Mouse (Mus musculus) neural tube, embryonic 12.5 days (tissue): Measurements from ENCODE around the gene Nphs1. TPM values are rescaled to one million over a fixed set of nuclear protein-coding genes. Genes with fewer than 3 reads are reported as not detected.

Experiments
- ATAC-seq: fragments of 200-750 bp; cut with Nextera tagmentation; 2 replicates; pipeline ENCODE4 v1.8.0; 2017; ENCODE audit warnings: low read depth, mild to moderate bottlenecking, moderate TSS enrichment, moderate library complexity; ENCODE audit not compliant: low FRiP score
- H3K27ac ChIP-seq: fragments of 300-500 bp; sonication (generic); 2 replicates; pipeline ENCODE4 v1.5.1; 2016
- H3K27me3 ChIP-seq: fragments of 300-500 bp; sonication (generic); replicated peaks from 2 replicates; pipeline ENCODE4 v1.6.1; 2016; ENCODE audit warnings: mild to moderate bottlenecking
- H3K36me3 ChIP-seq: fragments of 300-500 bp; sonication (generic); 2 replicates; pipeline ENCODE4 v1.6.1; 2016; ENCODE audit warnings: mild to moderate bottlenecking
- H3K4me1 ChIP-seq: fragments of 300-500 bp; sonication (generic); 2 replicates; pipeline ENCODE4 v1.6.1; 2016
- H3K4me2 ChIP-seq: fragments of 300-500 bp; sonication (generic); replicated peaks from 2 replicates; pipeline ENCODE4 v1.6.1; 2016; ENCODE audit warnings: mild to moderate bottlenecking
- H3K4me3 ChIP-seq: fragments of 300-500 bp; sonication (generic); 2 replicates; pipeline ENCODE4 v1.5.1; 2016
- H3K9ac ChIP-seq: fragments of 300-500 bp; sonication (generic); 2 replicates; pipeline ENCODE4 v1.6.1; 2016; ENCODE audit warnings: mild to moderate bottlenecking
- H3K9me3 ChIP-seq: fragments of 300-500 bp; sonication (generic); 2 replicates; pipeline ENCODE4 v1.6.1; 2016; ENCODE audit warnings: mild to moderate bottlenecking
- WGBS: fragments of 180-500 bp; shearing (Covaris S2); methylation state at CpG from one replicate; pipeline ENCODE4 v1.1.7; 2016; 5-methylcytosine and 5-hydroxymethylcytosine counted together
- polyA plus RNA-seq: library from polyadenylated mRNA; unstranded; fragments of >200 nt; fragmentation: Nextera tagmentation; extraction: Ambion mirVana; gene quantifications from 2 replicates; pipeline ENCODE4 v1.2.1, GENCODE M21; 2016

Nphs1 gene
- polyA plus RNA-seq, 1 experiment from 2014 or later = 3.3 TPM

DNA sequence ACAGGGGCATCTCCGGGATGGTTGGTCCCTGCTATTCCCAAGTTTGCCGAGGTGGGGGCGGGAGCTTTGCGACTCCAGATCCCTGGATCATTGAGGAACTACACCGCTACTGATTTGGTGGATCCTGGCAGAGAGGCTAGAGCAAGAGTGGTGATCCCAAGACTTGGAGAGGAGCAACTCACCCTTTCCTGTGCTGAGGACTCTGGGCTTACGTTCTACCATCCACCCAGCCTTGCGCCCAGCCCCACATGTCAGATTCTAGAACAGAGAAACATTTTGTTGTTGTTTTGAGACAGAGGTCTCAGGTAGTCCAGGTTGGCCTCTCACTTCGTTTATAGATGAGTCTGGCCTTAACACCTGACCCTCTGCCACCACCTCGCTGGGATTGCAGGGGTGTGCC lies 35.6 kb upstream of the Nphs1 start:
- peaks cover 6% of the 10 kb centered on the region; the same call in 1 of the 2 replicates for H3K36me3 ChIP-seq
- H3K27ac ChIP-seq = no peak overlapping the region
- peaks cover 9% of the 10 kb centered on the region; the same call in 1 of the 2 replicates for H3K27me3 ChIP-seq
- peak overlapping the region; percentile 56 for H3K9ac ChIP-seq
- peak; percentile 46 for ATAC-seq
- H3K4me2 ChIP-seq = peak overlapping the region; percentile 86
- 17% methylated on average over 9 of the region's 9 CpGs for WGBS
- H3K4me1 ChIP-seq = peaks cover 14% of the 10 kb centered on the region
- no peaks in the 10 kb centered on the region for H3K9me3 ChIP-seq
- H3K4me3 ChIP-seq = peak overlapping the region; percentile 51

DNA sequence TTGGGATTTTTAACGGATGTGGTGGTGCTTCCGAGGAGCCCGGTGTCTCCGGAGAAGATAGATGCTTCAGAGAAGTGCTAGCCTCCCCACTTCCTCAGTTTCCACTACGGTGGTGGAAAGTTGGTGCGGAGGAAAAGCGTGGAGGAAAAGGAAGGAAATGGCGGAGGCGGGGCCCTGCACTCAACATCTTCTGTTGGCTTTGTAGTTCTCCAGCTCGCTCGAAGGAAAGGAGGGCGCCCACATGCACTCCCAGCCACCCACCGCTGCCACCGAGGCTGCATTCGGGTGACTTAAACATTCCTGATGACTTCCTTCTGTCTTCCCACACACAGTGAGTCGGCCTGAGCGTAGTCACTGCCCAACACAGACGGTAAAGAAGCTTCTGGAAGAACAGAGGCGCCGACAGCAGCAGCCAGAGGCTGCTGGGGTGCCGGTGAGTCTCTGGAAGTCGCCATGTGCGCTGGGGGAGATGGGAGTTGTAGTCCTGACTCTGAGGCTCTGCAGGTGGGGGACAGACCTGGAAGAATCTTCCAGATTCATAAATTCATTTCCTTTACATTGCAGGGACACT lies 35.0 kb upstream of the Nphs1 start:
- WGBS = 53% methylated on average over 23 of the region's 23 CpGs
- Histone ChIP-seq H3K27ac (no peak overlapping the region), H3K4me1 (peaks cover 14% of the 10 kb centered on the region), H3K9me3 (no peaks in the 10 kb centered on the region), H3K9ac (peak overlapping the region; percentile 56), H3K36me3 (peaks cover 6% of the 10 kb centered on the region; the same call in 1 of the 2 replicates), H3K4me3 (peak overlapping the region; percentile 51), H3K4me2 (peak overlapping the region; percentile 86), H3K27me3 (peaks cover 9% of the 10 kb centered on the region; the same call in 1 of the 2 replicates)
- no peak for ATAC-seq

DNA sequence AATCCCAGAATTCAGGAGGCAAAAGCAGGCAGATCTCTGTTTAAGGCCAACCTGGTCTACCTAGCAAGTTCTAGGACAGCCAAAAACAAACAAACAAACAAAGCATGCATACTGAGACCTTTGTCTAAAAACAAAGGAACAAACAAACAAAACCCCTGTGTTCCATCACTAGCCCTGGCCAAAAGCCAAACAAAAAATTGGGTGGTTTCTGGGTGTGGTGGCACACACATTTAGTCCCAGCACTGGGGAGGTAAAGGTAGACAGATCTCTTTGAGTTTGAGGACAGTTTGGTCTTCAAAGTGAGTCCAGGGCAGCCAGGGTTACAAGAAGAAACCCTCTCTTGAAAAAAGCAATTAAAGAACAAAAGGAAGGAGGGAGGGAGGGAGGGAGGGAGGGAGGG lies 28.8 kb upstream of the Nphs1 start:
- Histone ChIP-seq H3K9ac (no peak overlapping the region), H3K27me3 (no peaks in the 10 kb centered on the region), H3K4me2 (no peak overlapping the region), H3K4me3 (no peak overlapping the region), H3K9me3 (no peaks in the 10 kb centered on the region), H3K36me3 (peaks cover 10% of the 10 kb centered on the region; the same call in 1 of the 2 replicates), H3K4me1 (no peaks in the 10 kb centered on the region), H3K27ac (no peak overlapping the region)
- no peak for ATAC-seq

DNA sequence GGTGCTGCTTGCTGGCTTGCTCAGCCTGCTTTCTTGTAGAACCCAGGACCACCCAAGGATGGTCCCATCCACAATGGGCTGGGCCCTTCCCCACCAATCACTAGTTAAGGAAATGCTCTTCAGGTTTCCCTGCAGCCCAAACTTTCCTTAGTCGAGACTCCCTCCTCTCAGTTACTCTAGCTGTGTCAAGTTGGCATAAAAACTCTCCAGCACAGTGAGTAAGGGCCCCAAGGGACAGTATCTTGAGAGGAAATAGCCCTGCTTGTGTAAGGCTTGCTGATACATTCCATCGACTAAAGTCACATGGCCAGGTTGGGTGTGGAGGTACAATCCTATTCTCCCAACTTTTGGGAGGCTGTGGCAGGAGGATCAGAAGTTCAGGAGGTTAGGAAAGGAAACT lies 27.9 kb upstream of the Nphs1 start:
- 59% methylated on average over 2 of the region's 2 CpGs for WGBS

DNA sequence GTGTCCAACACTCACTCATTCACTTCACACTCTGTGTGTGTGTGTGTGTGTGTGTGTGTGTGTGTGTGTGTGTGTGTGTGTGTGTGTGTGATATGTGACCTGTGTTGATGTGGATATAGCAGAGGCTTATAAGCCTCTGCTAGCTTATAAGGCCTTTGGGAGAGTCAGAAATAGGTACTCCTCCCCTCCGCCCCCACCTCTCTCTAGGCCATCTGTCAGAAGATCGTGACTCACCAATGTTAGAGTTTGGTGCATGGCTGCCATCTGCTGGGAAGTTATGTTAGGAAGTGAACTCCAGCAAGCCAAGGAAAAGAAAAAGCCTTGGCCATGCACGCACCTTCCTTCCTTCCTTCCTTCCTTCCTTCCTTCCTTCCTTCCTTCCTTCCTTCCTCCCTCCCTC lies 26.3 kb upstream of the Nphs1 start:
- H3K27ac ChIP-seq = no peak overlapping the region
- WGBS = 20% methylated on average over 3 of the region's 3 CpGs
- H3K4me2 ChIP-seq = no peak overlapping the region
- H3K4me3 ChIP-seq = no peak overlapping the region
- H3K27me3 ChIP-seq = 0 out of 2 replicates have a peak, but pooled peaks cover 9% of the 10 kb centered on the region
- ATAC-seq = peak; percentile 48; the same call in 1 of the 2 replicates
- H3K9me3 ChIP-seq = no peaks in the 10 kb centered on the region
- H3K9ac ChIP-seq = no peak overlapping the region
- H3K36me3 ChIP-seq = peaks cover 34% of the 10 kb centered on the region
- no peaks in the 10 kb centered on the region for H3K4me1 ChIP-seq

More for the DNA sequence above, 27.9 kb upstream of the Nphs1 start:
- Histone ChIP-seq H3K4me1 (no peaks in the 10 kb centered on the region), H3K9ac (no peak overlapping the region), H3K4me2 (no peak overlapping the region), H3K27ac (no peak overlapping the region), H3K27me3 (no peaks in the 10 kb centered on the region), H3K36me3 (peaks cover 18% of the 10 kb centered on the region; the same call in 1 of the 2 replicates), H3K4me3 (no peak overlapping the region), H3K9me3 (no peaks in the 10 kb centered on the region)
- no peak for ATAC-seq

DNA sequence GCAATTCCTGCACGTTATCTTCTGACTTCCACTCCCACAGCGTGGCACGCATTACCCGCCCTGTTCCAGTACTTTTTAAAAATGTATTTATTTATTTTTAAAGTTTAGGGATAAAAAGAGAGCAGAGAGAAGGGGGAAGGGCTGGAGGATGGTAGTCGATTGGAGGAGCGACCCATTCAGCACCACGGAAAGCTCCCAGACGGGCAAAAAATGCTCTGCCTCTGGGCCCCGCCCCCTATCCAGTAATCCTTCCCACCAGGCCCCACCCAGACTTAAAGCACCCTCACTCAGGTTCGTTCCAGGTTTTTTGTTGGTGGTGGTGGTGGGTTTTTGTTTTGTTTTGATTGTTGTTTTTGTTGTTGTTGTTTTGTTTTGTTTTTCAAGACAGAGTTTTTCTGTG lies 23.9 kb upstream of the Nphs1 start:
- Histone ChIP-seq H3K27me3 (0 out of 2 replicates have a peak, but pooled peaks cover 11% of the 10 kb centered on the region), H3K4me1 (no peaks in the 10 kb centered on the region), H3K9me3 (no peaks in the 10 kb centered on the region), H3K9ac (no peak overlapping the region), H3K27ac (no peak overlapping the region), H3K4me2 (no peak overlapping the region), H3K4me3 (no peak overlapping the region), H3K36me3 (peaks cover 48% of the 10 kb centered on the region)
- whole genome bisulfite sequencing = 5% methylated on average over 10 of the region's 10 CpGs
- ATAC-seq = no peak

DNA sequence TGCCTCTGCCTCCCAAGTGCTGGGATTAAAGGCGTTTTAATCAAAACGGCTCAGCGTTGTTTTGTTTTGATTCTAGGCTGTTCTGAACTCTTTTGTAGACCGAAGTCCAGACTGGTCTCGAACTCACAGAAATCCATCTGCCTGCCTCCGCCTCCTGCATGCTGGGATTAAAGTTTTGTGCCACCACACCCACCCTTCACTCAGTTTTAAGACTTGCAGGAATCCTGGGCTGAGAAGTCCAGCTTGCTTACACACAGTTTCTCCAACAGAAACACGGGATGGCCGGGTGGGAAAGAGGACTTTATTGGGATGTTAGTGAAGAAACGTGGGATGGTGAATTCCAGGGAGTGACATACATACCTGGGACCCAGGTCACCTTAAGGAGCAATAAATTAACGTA lies 23.4 kb upstream of the Nphs1 start:
- H3K4me1 ChIP-seq = no peaks in the 10 kb centered on the region
- 71% methylated on average over 10 of the region's 10 CpGs for WGBS
- H3K9me3 ChIP-seq = no peaks in the 10 kb centered on the region
- H3K27ac ChIP-seq = no peak overlapping the region
- 0 out of 2 replicates have a peak, but pooled peaks cover 11% of the 10 kb centered on the region for H3K27me3 ChIP-seq
- no peak overlapping the region for H3K4me2 ChIP-seq
- H3K36me3 ChIP-seq = peaks cover 53% of the 10 kb centered on the region
- no peak for ATAC-seq
- H3K4me3 ChIP-seq = no peak overlapping the region
- no peak overlapping the region for H3K9ac ChIP-seq

DNA sequence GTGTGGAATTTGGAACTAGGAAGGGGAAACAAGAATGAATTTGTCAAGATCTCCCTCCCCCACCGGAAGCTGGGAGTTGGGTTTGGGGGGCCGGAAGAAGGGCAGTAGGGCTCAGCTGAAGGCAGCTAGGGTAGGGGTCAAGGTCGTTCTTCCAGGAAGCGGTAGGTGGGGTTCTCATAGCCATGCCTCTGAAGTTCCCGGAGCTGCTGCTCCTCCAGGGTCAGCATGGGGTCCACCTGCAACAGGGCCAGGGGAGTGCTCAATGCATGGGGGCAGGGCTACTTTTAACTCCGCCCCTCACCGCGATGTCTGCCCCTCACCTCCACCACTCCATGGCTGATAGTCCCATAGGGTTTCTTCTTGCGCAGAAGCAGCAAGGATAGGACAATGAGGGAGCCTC lies 23.0 kb upstream of the Nphs1 start:
- no peaks in the 10 kb centered on the region for H3K4me1 ChIP-seq
- 47% methylated on average over 9 of the region's 9 CpGs for WGBS
- 0 out of 2 replicates have a peak, but pooled peaks cover 11% of the 10 kb centered on the region for H3K27me3 ChIP-seq
- ATAC-seq = no peak
- H3K36me3 ChIP-seq = peaks cover 57% of the 10 kb centered on the region
- H3K27ac ChIP-seq = no peak overlapping the region
- H3K4me2 ChIP-seq = no peak overlapping the region
- no peaks in the 10 kb centered on the region for H3K9me3 ChIP-seq
- H3K9ac ChIP-seq = no peak overlapping the region
- no peak overlapping the region for H3K4me3 ChIP-seq

DNA sequence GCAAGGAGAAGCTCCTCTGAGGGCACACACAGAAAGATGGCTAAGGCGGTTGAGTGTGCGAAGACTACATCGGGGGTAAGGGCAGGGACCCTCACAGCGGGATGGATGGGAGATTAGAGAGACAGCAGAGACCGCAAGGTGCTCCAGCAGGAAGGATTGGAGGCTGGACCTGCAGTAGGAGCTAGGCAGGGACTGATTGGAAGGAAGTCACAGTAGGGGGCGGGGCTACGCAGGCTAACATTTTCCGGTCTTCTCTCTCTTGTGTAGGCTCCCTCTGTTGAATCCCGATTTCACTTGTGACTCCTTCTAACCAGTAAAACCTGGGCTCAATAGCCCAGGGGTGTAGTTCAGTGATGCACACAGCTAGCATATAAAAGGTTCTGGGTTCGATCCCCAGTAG lies 21.2 kb upstream of the Nphs1 start:
- 16% methylated on average over 10 of the region's 10 CpGs for WGBS
- no peaks in the 10 kb centered on the region for H3K9me3 ChIP-seq
- H3K27me3 ChIP-seq = 0 out of 2 replicates have a peak, but pooled peaks cover 11% of the 10 kb centered on the region
- ATAC-seq = no peak
- no peak overlapping the region for H3K4me3 ChIP-seq
- no peak overlapping the region for H3K27ac ChIP-seq
- H3K36me3 ChIP-seq = peaks cover 67% of the 10 kb centered on the region
- H3K4me2 ChIP-seq = no peak overlapping the region
- no peak overlapping the region for H3K9ac ChIP-seq
- H3K4me1 ChIP-seq = peaks cover 1% of the 10 kb centered on the region; the same call in 1 of the 2 replicates

DNA sequence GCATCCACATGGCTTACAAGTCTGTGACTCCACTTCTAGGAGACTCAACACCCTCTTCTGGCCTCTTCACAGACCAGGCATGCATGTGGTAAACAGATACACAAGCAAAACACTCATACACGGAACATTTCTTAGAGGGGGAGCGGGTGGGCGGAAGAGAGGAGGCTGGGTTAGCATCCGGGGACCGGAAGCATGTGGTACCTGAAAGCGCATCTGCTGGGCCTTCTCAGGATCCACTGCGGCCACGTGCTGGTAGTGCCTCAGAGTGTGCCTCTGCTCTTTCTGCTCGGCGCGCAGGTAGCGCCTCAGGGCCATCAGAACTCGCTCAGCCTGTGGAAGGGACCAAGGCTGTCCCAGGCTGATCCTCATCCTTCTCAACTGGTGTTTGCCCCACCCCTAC lies 18.4 kb upstream of the Nphs1 start:
- no peak for ATAC-seq
- H3K27me3 ChIP-seq = 0 out of 2 replicates have a peak, but pooled peaks cover 11% of the 10 kb centered on the region
- H3K4me3 ChIP-seq = no peak overlapping the region
- no peak overlapping the region for H3K27ac ChIP-seq
- no peaks in the 10 kb centered on the region for H3K9me3 ChIP-seq
- no peak overlapping the region for H3K4me2 ChIP-seq
- H3K9ac ChIP-seq = 0 out of 2 replicates have a peak overlapping the region, but pooled peaks have one; percentile 30
- H3K4me1 ChIP-seq = peaks cover 18% of the 10 kb centered on the region
- peaks cover 72% of the 10 kb centered on the region for H3K36me3 ChIP-seq
- WGBS = 79% methylated on average over 13 of the region's 13 CpGs

DNA sequence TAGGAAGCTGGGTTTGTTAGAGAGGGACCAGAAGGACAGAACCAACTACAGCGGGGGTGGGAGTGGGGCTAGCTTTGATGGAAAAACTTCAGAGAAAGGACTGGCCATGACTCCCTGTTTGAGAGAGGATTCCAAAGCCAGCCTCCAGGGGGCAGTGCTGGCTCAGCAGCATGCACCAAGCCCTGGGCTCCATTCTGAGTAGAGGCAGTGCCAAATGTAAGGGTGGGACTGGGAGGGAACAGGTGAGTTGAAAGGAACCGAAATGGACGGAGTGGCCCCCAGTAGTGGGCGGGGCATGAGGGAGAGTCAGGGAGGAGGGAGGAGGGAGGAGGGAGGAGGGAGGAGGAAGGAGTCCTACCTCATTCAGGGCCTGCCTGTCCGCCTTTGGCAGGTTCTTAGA lies 17.4 kb upstream of the Nphs1 start:
- no peak for ATAC-seq
- Histone ChIP-seq H3K27me3 (0 out of 2 replicates have a peak, but pooled peaks cover 15% of the 10 kb centered on the region), H3K27ac (no peak overlapping the region), H3K36me3 (peaks cover 63% of the 10 kb centered on the region), H3K9me3 (no peaks in the 10 kb centered on the region), H3K4me1 (peaks cover 20% of the 10 kb centered on the region), H3K4me3 (no peak overlapping the region), H3K9ac (no peak overlapping the region), H3K4me2 (no peak overlapping the region)
- WGBS = 24% methylated on average over 4 of the region's 5 CpGs

DNA sequence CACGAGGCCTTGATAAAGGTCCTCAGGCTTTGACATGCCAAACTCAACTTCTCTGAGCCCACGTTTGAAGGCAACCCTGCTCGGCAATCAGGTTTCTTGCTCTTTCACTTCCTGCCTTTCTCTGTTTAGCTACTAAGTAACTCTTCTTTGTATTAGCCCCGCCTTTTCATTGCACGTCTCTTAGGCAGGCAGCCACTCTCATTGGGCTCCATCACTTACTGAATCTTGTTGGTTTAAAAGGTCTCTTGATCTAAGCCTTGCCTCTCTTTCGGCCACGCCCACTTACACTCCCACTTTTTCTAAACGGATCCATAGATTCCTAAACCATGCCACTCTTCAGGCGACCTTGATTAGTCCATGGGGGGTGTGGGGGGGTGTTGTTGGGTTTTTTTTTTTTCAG lies 14.4 kb upstream of the Nphs1 start:
- H3K36me3 ChIP-seq = peaks cover 36% of the 10 kb centered on the region

More for the DNA sequence above, 14.4 kb upstream of the Nphs1 start:
- Histone ChIP-seq H3K9me3 (no peaks in the 10 kb centered on the region), H3K27me3 (0 out of 2 replicates have a peak, but pooled peaks cover 4% of the 10 kb centered on the region), H3K9ac (no peak overlapping the region), H3K27ac (no peak overlapping the region), H3K4me2 (peak overlapping the region; percentile 84), H3K4me1 (peaks cover 24% of the 10 kb centered on the region), H3K4me3 (peak overlapping the region; percentile 85)
- ATAC-seq = no peak
- WGBS = 16% methylated on average over 9 of the region's 9 CpGs
